Mouse (Mus musculus): ENCODE results near the gene Zbed5. TPM values are rescaled to one million over a fixed set of nuclear protein-coding genes. Genes with fewer than 3 reads are reported as not detected.
"Not testable (repeated sequence)": the region's sequence is repeated elsewhere in the genome, so short reads cannot be mapped to it uniquely, and the experiment has no call there.

The Zbed5 gene
- polyA plus RNA-seq, 1 experiment from 2014 or later: 6.9 TPM

DNA sequence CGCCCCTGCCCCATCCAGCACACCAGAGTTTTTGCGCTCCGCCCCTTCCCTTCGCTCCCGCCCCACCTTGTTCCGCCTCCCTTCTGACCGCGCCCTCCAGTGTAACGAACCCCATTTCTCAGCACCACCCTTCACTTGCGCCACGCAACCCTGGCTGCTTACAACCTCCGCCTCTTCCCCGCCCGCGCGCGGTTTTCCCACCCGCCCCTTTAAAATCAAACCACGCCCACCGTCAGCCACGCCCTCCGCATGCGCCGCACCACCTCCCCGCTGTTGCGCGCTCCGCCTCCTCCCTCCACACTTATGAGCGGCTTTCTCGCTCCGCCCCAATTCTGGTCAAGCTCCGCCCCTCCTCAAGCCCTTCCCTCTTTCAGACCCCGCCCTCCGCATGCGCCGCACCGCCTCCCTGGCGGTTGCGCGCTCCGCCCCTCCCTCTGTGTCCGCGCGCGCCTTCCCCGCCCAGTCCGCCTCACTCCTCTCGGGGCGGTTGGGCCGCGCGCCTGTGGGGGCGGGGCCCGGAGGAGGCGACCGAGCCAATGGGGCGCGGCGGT is 46.0 kb downstream of the Zbed5 start, which contains the start of gene Vkorc1l1:
TSS of gene Vkorc1l1 (plus strand) at position 476 of the 551 bp plus-strand sequence.
- DNase-seq (peak; percentile 99), ATAC-seq (ENCODE audit: insufficient read depth) (peak; percentile 98)
- Histone ChIP-seq H3K4me2 (peak within 1 kb of the TSS; percentile 82), H3K36me3 (ENCODE audit: insufficient read depth) (peaks cover 4% of the 10 kb centered on the region; the same call in 1 of the 2 replicates), H3K27me3 (ENCODE audit: insufficient read depth, low read length) (no peaks in the 10 kb centered on the region), H3K4me1 (ENCODE audit: insufficient read depth) (no peaks in the 10 kb centered on the region), H3K27ac (ENCODE audit: low read depth) (peak within 1 kb of the TSS; percentile 54; the same call in 1 of the 2 replicates), H3K4me3 (ENCODE audit: low read depth, low read length) (peak within 1 kb of the TSS; percentile 89), H3K9ac (peak within 1 kb of the TSS; percentile 81), H3K9me3 (ENCODE audit: low read depth, low read length) (no peaks in the 10 kb centered on the region)
- no peak for TF ChIP-seq CTCF (IDR thresholded peaks at IDR 0.05; ENCODE audit: low read depth)
- WGBS: 1% methylated on average over 59 of the region's 59 CpGs

DNA sequence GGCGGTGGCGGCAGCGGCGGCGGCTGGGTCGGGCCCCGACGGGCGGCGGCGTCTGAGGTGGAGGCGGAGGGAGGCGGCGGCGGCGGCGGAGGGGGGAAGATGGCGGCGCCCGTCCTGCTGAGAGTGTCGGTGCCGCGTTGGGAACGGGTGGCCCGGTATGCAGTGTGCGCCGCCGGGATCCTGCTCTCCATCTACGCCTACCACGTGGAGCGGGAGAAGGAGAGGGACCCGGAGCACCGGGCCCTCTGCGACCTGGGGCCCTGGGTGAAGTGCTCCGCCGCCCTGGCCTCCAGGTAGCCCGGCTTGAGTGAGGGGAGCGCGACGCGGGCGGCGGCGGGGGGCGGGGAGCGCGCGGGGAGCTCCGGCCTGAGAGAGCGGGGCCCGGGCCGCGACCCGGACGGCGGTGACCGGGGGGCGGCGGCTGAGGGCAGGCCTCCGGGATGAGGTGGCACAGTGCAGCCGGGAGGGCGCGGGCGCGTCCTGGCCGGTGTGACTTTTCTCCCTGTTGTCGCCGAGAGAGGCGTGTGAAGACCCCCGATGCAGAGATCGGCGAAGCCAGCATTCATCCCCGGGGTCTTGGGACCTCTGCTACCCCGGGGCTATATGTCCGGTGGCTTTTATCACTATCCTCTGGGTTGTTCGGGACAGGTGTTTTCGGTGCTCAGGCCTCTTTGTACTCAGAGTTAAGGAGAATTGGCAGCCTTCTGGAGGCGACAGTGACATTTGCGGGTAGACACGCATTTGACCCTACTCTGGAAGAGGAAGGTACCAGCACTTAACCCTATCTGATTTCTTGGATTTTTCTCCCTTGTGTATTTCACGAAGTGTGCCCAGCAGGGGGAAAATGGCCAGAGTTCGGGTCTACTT is 46.8 kb downstream of the Zbed5 start:
- H3K4me1 ChIP-seq (ENCODE audit: insufficient read depth); H3K27me3 ChIP-seq (ENCODE audit: insufficient read depth, low read length); H3K9me3 ChIP-seq (ENCODE audit: low read depth, low read length); H3K36me3 ChIP-seq (ENCODE audit: insufficient read depth): not testable (repeated sequence)
- Histone ChIP-seq H3K4me2 (peak overlapping the region; percentile 82), H3K27ac (ENCODE audit: low read depth) (peak overlapping the region; percentile 54; the same call in 1 of the 2 replicates), H3K4me3 (ENCODE audit: low read depth, low read length) (peak overlapping the region; percentile 89), H3K9ac (peak overlapping the region; percentile 81)
- DNase-seq (peak; percentile 35), ATAC-seq (ENCODE audit: insufficient read depth) (peak; percentile 65)
- 0 out of 2 replicates have a peak, but pooled peaks have one; percentile 9 for TF ChIP-seq CTCF (IDR thresholded peaks at IDR 0.05; ENCODE audit: low read depth)
- WGBS: under 1% methylated on average over 49 of the region's 82 CpGs

GRCm38 (mm10) chr5:129943402-129943801 is 47.9 kb downstream of the Zbed5 start:
- DNase-seq (no peak), ATAC-seq (ENCODE audit: insufficient read depth) (no peak)
- Histone ChIP-seq H3K27me3 (ENCODE audit: insufficient read depth, low read length) (no peaks in the 10 kb centered on the region), H3K9me3 (ENCODE audit: low read depth, low read length) (no peaks in the 10 kb centered on the region), H3K4me2 (peak overlapping the region; percentile 42), H3K9ac (no peak overlapping the region), H3K27ac (ENCODE audit: low read depth) (no peak overlapping the region), H3K36me3 (ENCODE audit: insufficient read depth) (peaks cover 7% of the 10 kb centered on the region; the same call in 1 of the 2 replicates), H3K4me1 (ENCODE audit: insufficient read depth) (no peaks in the 10 kb centered on the region), H3K4me3 (ENCODE audit: low read depth, low read length) (no peak overlapping the region)
- no peak for TF ChIP-seq CTCF (IDR thresholded peaks at IDR 0.05; ENCODE audit: low read depth)
- WGBS: 63% methylated on average over 1 of the region's 1 CpGs

DNA sequence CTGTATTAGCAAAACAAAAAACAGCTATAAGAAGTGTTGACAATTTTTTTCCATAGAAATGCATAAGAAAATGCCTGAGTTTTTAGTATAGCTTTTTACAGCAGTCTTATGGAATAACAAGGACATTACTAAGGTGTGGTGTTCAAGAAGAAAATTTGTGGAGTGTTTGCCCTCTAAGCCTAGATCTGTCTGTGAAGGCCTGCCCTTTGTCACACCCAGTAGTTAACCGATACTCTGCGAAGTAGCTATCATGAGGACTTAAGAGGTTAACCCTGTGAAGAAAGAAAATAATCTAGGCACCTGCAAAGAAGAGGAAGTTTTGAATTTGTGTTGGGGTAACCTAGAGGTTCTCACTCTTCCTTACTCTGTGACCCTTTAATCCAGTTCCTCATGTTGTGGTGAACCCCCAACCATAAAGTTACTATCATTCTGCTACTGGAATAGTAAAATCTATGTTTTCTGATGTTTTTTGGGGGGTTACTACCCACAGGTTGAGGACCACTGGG is 52.1 kb downstream of the Zbed5 start:
- Histone ChIP-seq H3K9me3 (ENCODE audit: low read depth, low read length) (no peaks in the 10 kb centered on the region), H3K4me1 (ENCODE audit: insufficient read depth) (no peaks in the 10 kb centered on the region), H3K4me3 (ENCODE audit: low read depth, low read length) (no peak overlapping the region), H3K36me3 (ENCODE audit: insufficient read depth) (peaks cover 7% of the 10 kb centered on the region; the same call in 1 of the 2 replicates), H3K9ac (no peak overlapping the region), H3K4me2 (no peak overlapping the region), H3K27ac (ENCODE audit: low read depth) (no peak overlapping the region), H3K27me3 (ENCODE audit: insufficient read depth, low read length) (no peaks in the 10 kb centered on the region)
- no peak for TF ChIP-seq CTCF (IDR thresholded peaks at IDR 0.05; ENCODE audit: low read depth)
- WGBS: 84% methylated on average over 2 of the region's 2 CpGs
- ATAC-seq (ENCODE audit: insufficient read depth): no peak
- no peak for DNase-seq

DNA sequence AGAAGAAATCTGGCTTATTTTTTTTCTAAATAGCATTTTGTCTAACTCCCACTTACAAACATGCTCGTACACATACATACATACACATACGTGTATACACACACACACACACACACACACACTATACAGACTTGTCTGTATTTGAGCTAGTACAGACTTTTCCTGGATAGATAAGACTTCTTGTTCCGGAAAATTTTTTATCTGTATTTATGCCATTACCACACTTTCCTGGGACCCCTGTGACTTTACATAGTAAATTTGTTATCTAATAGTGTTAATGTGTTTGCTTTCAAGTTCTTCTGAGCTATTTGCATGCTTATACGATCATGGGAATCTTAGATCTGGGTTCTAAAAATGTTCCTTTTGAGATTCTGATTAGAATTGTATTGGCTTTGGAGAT is 56.6 kb downstream of the Zbed5 start:
- no peak overlapping the region for H3K4me3 ChIP-seq (ENCODE audit: low read depth, low read length)
- ATAC-seq (ENCODE audit: insufficient read depth): no peak
- 89% methylated on average over 4 of the region's 4 CpGs for WGBS

More for the DNA sequence above, 56.6 kb downstream of the Zbed5 start:
- no peak overlapping the region for H3K4me2 ChIP-seq
- H3K9ac ChIP-seq: no peak overlapping the region
- H3K4me1 ChIP-seq (ENCODE audit: insufficient read depth): no peaks in the 10 kb centered on the region
- no peaks in the 10 kb centered on the region for H3K27me3 ChIP-seq (ENCODE audit: insufficient read depth, low read length)
- TF ChIP-seq CTCF (IDR thresholded peaks at IDR 0.05; ENCODE audit: low read depth): no peak
- H3K27ac ChIP-seq (ENCODE audit: low read depth): no peak overlapping the region
- no peaks in the 10 kb centered on the region for H3K9me3 ChIP-seq (ENCODE audit: low read depth, low read length)
- 0 out of 2 replicates have a peak, but pooled peaks cover 2% of the 10 kb centered on the region for H3K36me3 ChIP-seq (ENCODE audit: insufficient read depth)
- DNase-seq: no peak

Other genes starting within 250 kb of the Zbed5 start
- gene Zfp11, start 225.6 kb upstream of the Zbed5 start, polyA plus RNA-seq (2014; fragmentation: Nextera tagmentation; extraction: Ambion mirVana): 5.3 and 6.3 TPM in 2 replicates
- not detected in 2 replicates for gene Sept14, start 187.2 kb upstream of the Zbed5 start, polyA plus RNA-seq (2014; fragmentation: Nextera tagmentation; extraction: Ambion mirVana)
- 187 and 196 TPM in 2 replicates for gene Mrps17, start 180.2 kb upstream of the Zbed5 start, polyA plus RNA-seq (2014; fragmentation: Nextera tagmentation; extraction: Ambion mirVana)
- 82.2 and 86.2 TPM in 2 replicates for gene Nipsnap2, start 170.7 kb upstream of the Zbed5 start, polyA plus RNA-seq (2014; fragmentation: Nextera tagmentation; extraction: Ambion mirVana)
- 31.4 and 33.6 TPM in 2 replicates for gene Psph, start 108.3 kb upstream of the Zbed5 start, polyA plus RNA-seq (2014; fragmentation: Nextera tagmentation; extraction: Ambion mirVana)
- gene Sumf2, start 48.7 kb upstream of the Zbed5 start, polyA plus RNA-seq (2014; fragmentation: Nextera tagmentation; extraction: Ambion mirVana): 43.1 and 46.4 TPM in 2 replicates
- gene Chchd2, start 8.3 kb upstream of the Zbed5 start, polyA plus RNA-seq (2014; fragmentation: Nextera tagmentation; extraction: Ambion mirVana): 859 and 893 TPM in 2 replicates
- gene Phkg1, start 2.8 kb downstream of the Zbed5 start, polyA plus RNA-seq (2014; fragmentation: Nextera tagmentation; extraction: Ambion mirVana): 0.11 and 0.18 TPM in 2 replicates
- 1.5 and 2.6 TPM in 2 replicates for gene Nupr1l, start 12.8 kb downstream of the Zbed5 start, polyA plus RNA-seq (2014; fragmentation: Nextera tagmentation; extraction: Ambion mirVana)
- gene Vkorc1l1, start 46.2 kb downstream of the Zbed5 start, polyA plus RNA-seq (2014; fragmentation: Nextera tagmentation; extraction: Ambion mirVana): 22.7 and 23.4 TPM in 2 replicates
- gene Gusb, start 107.3 kb downstream of the Zbed5 start, polyA plus RNA-seq (2014; fragmentation: Nextera tagmentation; extraction: Ambion mirVana): 77.4 and 83.0 TPM in 2 replicates
- 23.1 and 24.3 TPM in 2 replicates for gene Asl, start 133.5 kb downstream of the Zbed5 start, polyA plus RNA-seq (2014; fragmentation: Nextera tagmentation; extraction: Ambion mirVana)
- 27.5 and 28.3 TPM in 2 replicates for gene Crcp, start 133.6 kb downstream of the Zbed5 start, polyA plus RNA-seq (2014; fragmentation: Nextera tagmentation; extraction: Ambion mirVana)
- 76.1 and 77.3 TPM in 2 replicates for gene Tpst1, start 177.6 kb downstream of the Zbed5 start, polyA plus RNA-seq (2014; fragmentation: Nextera tagmentation; extraction: Ambion mirVana)
- gene Kctd7, start 249.1 kb downstream of the Zbed5 start, polyA plus RNA-seq (2014; fragmentation: Nextera tagmentation; extraction: Ambion mirVana): 6.1 and 7.4 TPM in 2 replicates